Mouse (Mus musculus): Measurements from ENCODE around the gene Dll1. TPM values are rescaled to one million over a fixed set of nuclear protein-coding genes. Genes with fewer than 3 reads are reported as not detected.

Gene Dll1
- 17.8 and 18.5 TPM in 2 replicates for polyA plus RNA-seq (2015; fragmentation: Nextera tagmentation; extraction: Ambion mirVana)

GRCm38 (mm10) chr17:15376494-15377181, at the start of gene Dll1:
Gene Dll1, minus strand, starts transcription at chr17:15376872.
- under 1% methylated on average over 36 of the region's 36 CpGs for WGBS
- no peaks in the 10 kb centered on the region for H3K27me3 ChIP-seq (ENCODE audit: control insufficient read depth, insufficient read depth, low read depth, low read length)
- H3K4me2 ChIP-seq (ENCODE audit: low read length) = peak within 1 kb of the TSS; percentile 70
- peak within 1 kb of the TSS; percentile 71 for H3K4me3 ChIP-seq (ENCODE audit: low read depth, low read length)
- peak; percentile 56 for ATAC-seq
- peak within 1 kb of the TSS; percentile 89 for H3K9ac ChIP-seq (ENCODE audit: low read depth, low read length)
- peaks cover 54% of the 10 kb centered on the region for H3K4me1 ChIP-seq (ENCODE audit: control insufficient read depth, insufficient read depth, low read length)
- peak within 1 kb of the TSS; percentile 97 for H3K27ac ChIP-seq (ENCODE audit: low read length)
- H3K9me3 ChIP-seq (replicated peaks; ENCODE audit: control insufficient read depth, low read length, poor library complexity, severe bottlenecking) = no peaks in the 10 kb centered on the region
- no peaks in the 10 kb centered on the region for H3K36me3 ChIP-seq (ENCODE audit: control insufficient read depth, insufficient read depth, low read length)

DNA sequence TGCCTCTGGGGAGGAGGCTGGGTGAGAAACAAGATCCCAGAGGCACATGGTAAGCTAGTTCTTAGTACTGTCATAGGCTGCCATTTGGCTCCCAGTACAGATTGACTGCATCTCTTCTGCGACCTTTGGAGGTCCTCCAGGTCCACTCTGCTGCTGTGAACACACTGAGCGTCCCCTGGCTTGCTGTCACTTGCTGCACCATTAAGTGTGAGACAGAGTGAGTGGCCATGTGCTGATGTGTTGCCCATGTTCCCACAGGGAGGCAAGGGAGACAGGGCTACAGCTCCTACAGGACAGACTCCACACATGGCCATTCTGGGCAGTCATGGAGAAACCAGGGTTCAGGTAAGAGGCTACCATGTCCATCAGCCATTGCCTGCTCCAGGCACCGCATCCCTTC, 49.3 kb upstream of the Dll1 start:
- no peak overlapping the region for H3K27ac ChIP-seq (ENCODE audit: low read length)
- 96% methylated on average over 3 of the region's 3 CpGs for WGBS
- no peak overlapping the region for H3K4me2 ChIP-seq (ENCODE audit: low read length)
- no peak overlapping the region for H3K9ac ChIP-seq (ENCODE audit: low read depth, low read length)
- H3K36me3 ChIP-seq (ENCODE audit: control insufficient read depth, insufficient read depth, low read length) = peaks cover 56% of the 10 kb centered on the region
- no peak for ATAC-seq
- H3K9me3 ChIP-seq (replicated peaks; ENCODE audit: control insufficient read depth, low read length, poor library complexity, severe bottlenecking) = no peaks in the 10 kb centered on the region
- no peaks in the 10 kb centered on the region for H3K27me3 ChIP-seq (ENCODE audit: control insufficient read depth, insufficient read depth, low read depth, low read length)
- no peak overlapping the region for H3K4me3 ChIP-seq (ENCODE audit: low read depth, low read length)
- H3K4me1 ChIP-seq (ENCODE audit: control insufficient read depth, insufficient read depth, low read length) = no peaks in the 10 kb centered on the region

DNA sequence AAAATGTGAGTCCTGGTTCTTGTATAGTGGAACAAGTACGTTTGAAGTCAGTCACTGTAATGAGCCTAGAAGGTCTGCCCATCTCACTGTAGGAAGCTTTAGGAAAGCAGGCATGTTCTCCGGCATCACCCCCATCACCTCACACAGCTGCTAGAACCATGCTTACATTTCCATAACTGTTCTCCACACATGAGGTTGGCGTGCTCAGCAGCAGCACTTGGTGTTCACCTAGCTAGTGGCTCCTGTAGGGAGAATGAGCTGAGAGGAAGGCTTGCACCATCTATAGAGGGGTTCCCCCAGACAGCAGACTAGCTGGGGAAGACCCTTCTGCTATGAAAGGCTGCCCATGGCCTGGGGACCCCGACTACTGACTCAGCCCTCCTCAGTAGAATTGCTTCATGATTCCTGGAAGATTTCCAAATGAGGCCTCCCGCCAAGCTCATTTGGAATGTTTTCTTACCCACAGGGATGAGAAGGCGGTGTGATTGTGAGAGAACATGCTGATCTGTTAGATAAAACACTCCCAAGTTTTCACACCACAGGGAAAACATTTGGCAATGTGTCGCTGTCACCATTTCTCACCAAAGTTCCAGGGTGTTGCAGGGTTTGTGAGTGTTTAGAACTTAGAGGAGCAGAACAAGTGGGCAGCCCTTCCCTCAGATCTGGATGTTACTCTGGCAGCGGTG, 46.6 kb upstream of the Dll1 start:
- Histone ChIP-seq H3K9ac (ENCODE audit: low read depth, low read length) (no peak overlapping the region), H3K4me3 (ENCODE audit: low read depth, low read length) (no peak overlapping the region), H3K9me3 (replicated peaks; ENCODE audit: control insufficient read depth, low read length, poor library complexity, severe bottlenecking) (no peaks in the 10 kb centered on the region), H3K4me1 (ENCODE audit: control insufficient read depth, insufficient read depth, low read length) (no peaks in the 10 kb centered on the region), H3K27ac (ENCODE audit: low read length) (no peak overlapping the region), H3K36me3 (ENCODE audit: control insufficient read depth, insufficient read depth, low read length) (peaks cover 55% of the 10 kb centered on the region), H3K27me3 (ENCODE audit: control insufficient read depth, insufficient read depth, low read depth, low read length) (no peaks in the 10 kb centered on the region), H3K4me2 (ENCODE audit: low read length) (no peak overlapping the region)
- no peak for ATAC-seq
- 90% methylated on average over 8 of the region's 8 CpGs for WGBS

DNA sequence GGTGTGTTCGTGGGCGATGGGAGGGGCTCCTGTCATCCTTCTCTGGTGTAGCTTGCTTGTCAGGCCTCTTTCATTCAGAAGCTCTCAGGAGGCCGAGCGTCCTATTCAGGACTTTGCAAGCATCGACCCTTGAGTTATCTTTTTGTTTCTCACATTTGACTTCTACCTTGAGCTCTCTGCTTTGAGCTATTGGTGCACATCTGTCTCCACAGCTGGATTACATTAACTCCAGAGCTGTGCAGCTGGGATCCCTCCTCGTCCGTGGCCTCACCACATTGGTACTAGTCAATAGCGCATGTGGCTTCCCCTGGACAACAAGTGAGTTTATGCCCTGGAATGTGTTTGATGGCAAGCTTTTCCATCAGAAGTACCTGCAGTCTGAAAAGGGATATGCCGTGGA, 46.0 kb upstream of the Dll1 start:
- H3K4me3 ChIP-seq (ENCODE audit: low read depth, low read length) = no peak overlapping the region
- H3K9me3 ChIP-seq (replicated peaks; ENCODE audit: control insufficient read depth, low read length, poor library complexity, severe bottlenecking) = no peaks in the 10 kb centered on the region
- H3K9ac ChIP-seq (ENCODE audit: low read depth, low read length) = no peak overlapping the region
- H3K27me3 ChIP-seq (ENCODE audit: control insufficient read depth, insufficient read depth, low read depth, low read length) = no peaks in the 10 kb centered on the region
- no peak for ATAC-seq
- peaks cover 61% of the 10 kb centered on the region for H3K36me3 ChIP-seq (ENCODE audit: control insufficient read depth, insufficient read depth, low read length)
- WGBS = 95% methylated on average over 9 of the region's 9 CpGs
- H3K27ac ChIP-seq (ENCODE audit: low read length) = no peak overlapping the region
- no peak overlapping the region for H3K4me2 ChIP-seq (ENCODE audit: low read length)
- H3K4me1 ChIP-seq (ENCODE audit: control insufficient read depth, insufficient read depth, low read length) = no peaks in the 10 kb centered on the region

- no peak overlapping the region for H3K27ac ChIP-seq (ENCODE audit: low read length)
- 99% methylated on average over 6 of the region's 6 CpGs for WGBS
- H3K36me3 ChIP-seq (ENCODE audit: control insufficient read depth, insufficient read depth, low read length) = peaks cover 61% of the 10 kb centered on the region
- ATAC-seq = no peak
- H3K4me2 ChIP-seq (ENCODE audit: low read length) = no peak overlapping the region
- no peaks in the 10 kb centered on the region for H3K27me3 ChIP-seq (ENCODE audit: control insufficient read depth, insufficient read depth, low read depth, low read length)
- no peak overlapping the region for H3K9ac ChIP-seq (ENCODE audit: low read depth, low read length)
- no peaks in the 10 kb centered on the region for H3K4me1 ChIP-seq (ENCODE audit: control insufficient read depth, insufficient read depth, low read length)
- no peaks in the 10 kb centered on the region for H3K9me3 ChIP-seq (replicated peaks; ENCODE audit: control insufficient read depth, low read length, poor library complexity, severe bottlenecking)
- no peak overlapping the region for H3K4me3 ChIP-seq (ENCODE audit: low read depth, low read length)
Observed at GRCm38 (mm10) chr17:15421446-15421845, 44.8 kb upstream of the Dll1 start.

GRCm38 (mm10) chr17:15420021-15420603, 43.4 kb upstream of the Dll1 start:
- Histone ChIP-seq H3K9me3 (replicated peaks; ENCODE audit: control insufficient read depth, low read length, poor library complexity, severe bottlenecking) (no peaks in the 10 kb centered on the region), H3K4me1 (ENCODE audit: control insufficient read depth, insufficient read depth, low read length) (no peaks in the 10 kb centered on the region), H3K27me3 (ENCODE audit: control insufficient read depth, insufficient read depth, low read depth, low read length) (no peaks in the 10 kb centered on the region), H3K36me3 (ENCODE audit: control insufficient read depth, insufficient read depth, low read length) (peaks cover 57% of the 10 kb centered on the region), H3K4me2 (ENCODE audit: low read length) (no peak overlapping the region), H3K4me3 (ENCODE audit: low read depth, low read length) (no peak overlapping the region), H3K9ac (ENCODE audit: low read depth, low read length) (no peak overlapping the region), H3K27ac (ENCODE audit: low read length) (no peak overlapping the region)
- no peak for ATAC-seq
- 83% methylated on average over 8 of the region's 8 CpGs for WGBS

DNA sequence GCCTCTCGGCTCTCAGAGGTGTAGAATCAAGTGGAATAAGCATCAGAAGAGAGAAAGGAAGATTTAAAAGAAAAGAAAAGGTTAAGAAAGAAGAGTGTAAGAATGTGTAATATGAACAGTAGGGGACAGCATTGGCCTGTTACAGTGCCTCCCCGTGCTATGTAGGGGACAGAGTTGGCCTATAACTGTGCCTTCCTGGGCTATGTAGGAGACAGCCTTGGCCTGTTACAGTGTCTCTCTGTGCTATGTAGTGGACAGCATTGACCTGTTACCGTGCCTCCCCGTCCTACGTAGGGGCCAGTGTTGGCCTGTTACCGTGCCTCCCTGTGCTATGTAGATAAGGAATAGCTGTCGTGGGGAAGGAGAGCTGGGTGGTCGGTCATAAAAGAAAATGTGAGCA, 42.9 kb upstream of the Dll1 start:
- no peak overlapping the region for H3K27ac ChIP-seq (ENCODE audit: low read length)
- no peak overlapping the region for H3K9ac ChIP-seq (ENCODE audit: low read depth, low read length)
- 94% methylated on average over 8 of the region's 8 CpGs for WGBS

DNA sequence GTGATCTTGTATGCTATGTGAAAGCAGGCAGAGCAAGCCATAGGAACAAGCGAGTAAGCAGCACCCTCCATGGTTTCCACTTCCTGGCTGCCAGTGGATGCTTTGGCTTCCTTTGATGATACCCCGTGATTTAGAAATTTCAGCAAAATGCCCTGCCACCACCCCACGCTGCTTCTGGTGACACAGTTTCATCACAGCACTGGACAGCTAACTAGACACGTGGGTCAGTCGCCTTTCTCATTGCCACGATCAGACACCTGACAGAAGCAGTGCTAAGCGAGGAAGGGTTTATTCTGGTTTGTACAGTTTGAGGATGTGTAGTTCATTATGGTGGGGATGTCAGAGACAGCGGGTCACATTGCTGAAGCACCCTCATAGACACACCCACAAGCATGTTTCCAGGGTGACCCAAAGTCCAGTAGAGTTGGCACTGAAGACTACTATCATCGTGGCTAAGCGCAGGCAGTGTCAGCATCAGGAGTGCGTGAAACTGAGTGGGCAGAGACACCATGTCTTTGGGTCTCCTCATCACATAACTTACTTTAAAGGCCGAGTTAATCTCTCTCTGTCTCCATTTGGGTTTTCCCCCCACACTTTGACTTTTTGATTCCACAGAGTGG, 40.0 kb upstream of the Dll1 start:
- no peak for ATAC-seq
- H3K27me3 ChIP-seq (ENCODE audit: control insufficient read depth, insufficient read depth, low read depth, low read length) = no peaks in the 10 kb centered on the region
- no peak overlapping the region for H3K4me3 ChIP-seq (ENCODE audit: low read depth, low read length)
- no peaks in the 10 kb centered on the region for H3K4me1 ChIP-seq (ENCODE audit: control insufficient read depth, insufficient read depth, low read length)
- H3K9ac ChIP-seq (ENCODE audit: low read depth, low read length) = no peak overlapping the region
- H3K27ac ChIP-seq (ENCODE audit: low read length) = no peak overlapping the region
- H3K9me3 ChIP-seq (replicated peaks; ENCODE audit: control insufficient read depth, low read length, poor library complexity, severe bottlenecking) = no peaks in the 10 kb centered on the region
- WGBS = 96% methylated on average over 12 of the region's 12 CpGs
- H3K36me3 ChIP-seq (ENCODE audit: control insufficient read depth, insufficient read depth, low read length) = peaks cover 46% of the 10 kb centered on the region
- no peak overlapping the region for H3K4me2 ChIP-seq (ENCODE audit: low read length)

More for the DNA sequence above, 42.9 kb upstream of the Dll1 start:
- no peaks in the 10 kb centered on the region for H3K27me3 ChIP-seq (ENCODE audit: control insufficient read depth, insufficient read depth, low read depth, low read length)
- peaks cover 57% of the 10 kb centered on the region for H3K36me3 ChIP-seq (ENCODE audit: control insufficient read depth, insufficient read depth, low read length)
- H3K4me2 ChIP-seq (ENCODE audit: low read length) = no peak overlapping the region
- no peak for ATAC-seq
- no peaks in the 10 kb centered on the region for H3K4me1 ChIP-seq (ENCODE audit: control insufficient read depth, insufficient read depth, low read length)
- H3K4me3 ChIP-seq (ENCODE audit: low read depth, low read length) = no peak overlapping the region
- no peaks in the 10 kb centered on the region for H3K9me3 ChIP-seq (replicated peaks; ENCODE audit: control insufficient read depth, low read length, poor library complexity, severe bottlenecking)

GRCm38 (mm10) chr17:15410861-15411260, 34.2 kb upstream of the Dll1 start:
- Histone ChIP-seq H3K4me2 (ENCODE audit: low read length) (no peak overlapping the region), H3K4me3 (ENCODE audit: low read depth, low read length) (no peak overlapping the region), H3K9me3 (replicated peaks; ENCODE audit: control insufficient read depth, low read length, poor library complexity, severe bottlenecking) (no peaks in the 10 kb centered on the region), H3K9ac (ENCODE audit: low read depth, low read length) (no peak overlapping the region), H3K27ac (ENCODE audit: low read length) (no peak overlapping the region), H3K27me3 (ENCODE audit: control insufficient read depth, insufficient read depth, low read depth, low read length) (no peaks in the 10 kb centered on the region), H3K4me1 (ENCODE audit: control insufficient read depth, insufficient read depth, low read length) (no peaks in the 10 kb centered on the region), H3K36me3 (ENCODE audit: control insufficient read depth, insufficient read depth, low read length) (peaks cover 64% of the 10 kb centered on the region)
- no peak for ATAC-seq
- WGBS = 94% methylated on average over 1 of the region's 1 CpGs
